Mouse (Mus musculus) brown adipose tissue, adult 24 weeks (tissue): ENCODE data around the gene Taf4. TPM values are rescaled to one million over a fixed set of nuclear protein-coding genes. Genes with fewer than 3 reads are reported as not detected.

Source experiments
- H3K27ac ChIP-seq: fragments of 200-500 bp; replicated peaks from 2 replicates; pipeline ENCODE4 v1.5.1; 2012; ENCODE audit warnings: low read depth, mild to moderate bottlenecking, low read length
- H3K4me1 ChIP-seq: fragments of 200-500 bp; 2 replicates; pipeline ENCODE4 v1.6.1; 2012; ENCODE audit warnings: low read length, mixed read lengths; ENCODE audit not compliant: control insufficient read depth, insufficient read depth, insufficient read length
- H3K4me3 ChIP-seq: fragments of 200-500 bp; 2 replicates; pipeline ENCODE4 v1.5.1; 2012; ENCODE audit warnings: low read depth, mild to moderate bottlenecking, low read length, moderate library complexity; ENCODE audit not compliant: insufficient read depth
- polyA plus RNA-seq: library from polyadenylated mRNA; stranded (reverse); fragments of >200 nt; gene quantifications from 2 replicates; pipeline ENCODE4 v1.2.4, GENCODE M21; 2012; ENCODE audit not compliant: missing spikeins, insufficient read depth, insufficient read length

Gene Taf4
- polyA plus RNA-seq, 1 experiment, result 8.0 TPM

DNA sequence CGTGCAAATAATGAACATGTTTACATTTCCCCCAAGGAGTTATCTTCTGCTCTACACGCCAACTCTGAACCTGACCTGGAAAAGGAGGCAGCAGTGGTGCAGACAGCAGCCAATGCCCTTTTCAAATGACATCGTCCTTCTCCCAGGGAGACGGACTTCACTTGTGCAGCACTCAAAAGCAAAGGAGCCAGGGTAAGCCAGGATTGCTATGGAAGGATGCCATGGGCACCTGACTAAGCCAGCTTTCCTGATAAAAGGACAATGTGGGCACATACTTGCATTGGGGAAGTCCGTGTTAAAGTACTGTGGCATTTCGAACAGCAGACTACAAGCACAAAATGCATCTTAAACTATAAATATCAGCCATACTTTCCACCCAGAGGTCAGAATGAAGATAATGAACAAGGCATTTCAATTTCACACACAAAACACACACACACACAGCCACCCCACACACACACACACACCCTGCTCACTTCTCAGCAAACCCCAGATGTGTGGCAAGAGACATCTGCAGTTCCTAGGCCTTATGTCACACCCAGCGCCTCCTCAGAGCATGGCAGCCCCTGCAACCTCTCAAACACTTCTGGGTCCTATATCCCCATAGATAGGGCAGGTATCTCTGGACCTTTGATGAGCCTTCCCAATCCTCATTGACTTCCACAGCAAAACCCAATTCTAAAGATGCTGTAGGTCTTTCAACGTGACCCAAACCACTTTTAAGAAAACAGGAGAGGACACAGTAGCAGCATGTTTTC, 2.4 kb downstream of the Taf4 start:
- no peak overlapping the region for H3K4me3 ChIP-seq
- peaks cover 27% of the 10 kb centered on the region for H3K4me1 ChIP-seq
- no peak overlapping the region for H3K27ac ChIP-seq

GRCm38 (mm10) chr2:179972406-179972805, 4.0 kb downstream of the Taf4 start:
- Histone ChIP-seq H3K4me3 (no peak overlapping the region), H3K27ac (no peak overlapping the region), H3K4me1 (peaks cover 32% of the 10 kb centered on the region)

DNA sequence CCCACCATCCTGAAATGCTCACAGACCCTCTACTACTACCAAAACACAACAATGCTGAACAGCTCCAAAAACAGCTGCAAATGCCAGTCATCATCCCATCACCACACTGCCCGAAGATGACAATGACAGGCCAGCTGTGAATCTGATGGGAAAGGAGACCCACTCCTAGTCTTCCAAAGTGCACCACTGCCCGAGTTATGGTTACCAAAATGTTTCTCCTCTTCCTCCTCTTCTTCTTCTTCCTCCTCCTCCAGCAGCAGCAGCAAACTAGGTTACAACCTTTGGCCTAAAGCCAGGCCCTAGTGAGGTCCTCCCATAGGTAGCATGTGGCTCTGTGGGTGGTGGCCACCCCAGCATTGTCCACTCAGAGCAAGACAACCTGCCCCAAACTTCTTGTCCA, 4.6 kb downstream of the Taf4 start:
- no peak overlapping the region for H3K27ac ChIP-seq
- no peak overlapping the region for H3K4me3 ChIP-seq
- peaks cover 37% of the 10 kb centered on the region for H3K4me1 ChIP-seq

DNA sequence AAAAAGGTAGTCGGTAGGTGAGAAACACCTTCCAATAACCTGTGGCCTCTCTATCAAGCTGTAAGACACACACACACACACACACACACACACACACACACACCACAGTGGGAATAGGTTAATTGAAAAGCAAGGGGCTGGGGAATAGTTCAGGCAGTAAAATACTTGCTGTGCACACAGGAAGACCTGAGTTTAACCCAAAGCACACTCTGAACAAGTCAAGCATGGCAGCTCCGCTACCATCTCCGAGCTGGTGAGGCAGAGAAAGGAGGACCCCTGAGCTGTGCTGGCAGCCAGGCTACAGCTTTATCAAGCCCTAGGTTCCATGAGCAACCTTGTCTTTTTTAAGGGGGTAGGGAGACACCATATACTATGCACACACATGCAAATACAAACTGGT, 7.3 kb downstream of the Taf4 start:
- Histone ChIP-seq H3K4me1 (peaks cover 47% of the 10 kb centered on the region), H3K27ac (no peak overlapping the region), H3K4me3 (no peak overlapping the region)

DNA sequence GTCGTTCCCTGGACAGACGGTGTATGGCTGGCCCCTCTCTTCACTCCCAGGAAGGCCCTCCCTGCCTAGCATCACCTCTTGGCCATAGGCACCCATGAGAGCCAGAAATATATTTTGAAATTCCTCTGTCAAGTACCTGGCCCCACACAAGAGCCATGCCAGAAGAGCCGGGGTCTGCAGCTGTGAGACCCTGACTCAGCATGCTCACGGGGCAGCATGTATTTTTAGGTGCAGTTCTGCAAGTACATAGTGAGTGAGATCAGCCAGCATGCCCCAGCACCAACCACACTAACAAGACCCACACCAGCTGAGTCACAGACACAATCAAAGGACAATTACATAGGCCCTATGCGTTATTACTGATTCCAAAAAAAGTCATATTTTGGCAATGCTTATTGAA, 8.8 kb downstream of the Taf4 start:
- no peak overlapping the region for H3K27ac ChIP-seq

DNA sequence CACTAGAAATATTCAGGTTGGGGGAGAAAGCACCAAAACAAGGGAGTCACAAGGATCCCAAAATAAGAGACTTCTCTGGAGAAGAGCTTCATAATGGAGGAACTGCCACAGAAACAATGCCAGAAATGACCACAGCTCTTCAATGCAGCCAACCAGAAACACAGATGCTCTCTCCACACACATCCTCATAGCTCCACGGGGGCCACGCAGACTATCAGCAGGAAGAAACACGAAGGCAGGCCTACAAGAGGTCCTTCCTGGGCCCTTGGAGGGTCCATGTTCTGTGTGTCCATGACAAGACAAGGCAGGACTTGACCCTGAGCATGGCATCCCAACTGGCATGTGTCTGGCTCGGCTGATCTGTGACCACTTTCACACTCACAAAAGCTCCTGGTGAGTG, 15.0 kb downstream of the Taf4 start:
- H3K27ac ChIP-seq, result no peak overlapping the region
- peaks cover 44% of the 10 kb centered on the region for H3K4me1 ChIP-seq
- H3K4me3 ChIP-seq, result no peak overlapping the region

More for the DNA sequence above, 8.8 kb downstream of the Taf4 start:
- H3K4me1 ChIP-seq, result peaks cover 44% of the 10 kb centered on the region
- H3K4me3 ChIP-seq, result no peak overlapping the region

GRCm38 (mm10) chr2:179960327-179960726, 16.1 kb downstream of the Taf4 start:
- no peak overlapping the region for H3K4me3 ChIP-seq
- H3K4me1 ChIP-seq, result peaks cover 40% of the 10 kb centered on the region
- no peak overlapping the region for H3K27ac ChIP-seq

- Histone ChIP-seq H3K4me1 (peaks cover 37% of the 10 kb centered on the region), H3K27ac (peak overlapping the region; percentile 82), H3K4me3 (no peak overlapping the region)
Observed at GRCm38 (mm10) chr2:179959391-179959790, 17.1 kb downstream of the Taf4 start.

DNA sequence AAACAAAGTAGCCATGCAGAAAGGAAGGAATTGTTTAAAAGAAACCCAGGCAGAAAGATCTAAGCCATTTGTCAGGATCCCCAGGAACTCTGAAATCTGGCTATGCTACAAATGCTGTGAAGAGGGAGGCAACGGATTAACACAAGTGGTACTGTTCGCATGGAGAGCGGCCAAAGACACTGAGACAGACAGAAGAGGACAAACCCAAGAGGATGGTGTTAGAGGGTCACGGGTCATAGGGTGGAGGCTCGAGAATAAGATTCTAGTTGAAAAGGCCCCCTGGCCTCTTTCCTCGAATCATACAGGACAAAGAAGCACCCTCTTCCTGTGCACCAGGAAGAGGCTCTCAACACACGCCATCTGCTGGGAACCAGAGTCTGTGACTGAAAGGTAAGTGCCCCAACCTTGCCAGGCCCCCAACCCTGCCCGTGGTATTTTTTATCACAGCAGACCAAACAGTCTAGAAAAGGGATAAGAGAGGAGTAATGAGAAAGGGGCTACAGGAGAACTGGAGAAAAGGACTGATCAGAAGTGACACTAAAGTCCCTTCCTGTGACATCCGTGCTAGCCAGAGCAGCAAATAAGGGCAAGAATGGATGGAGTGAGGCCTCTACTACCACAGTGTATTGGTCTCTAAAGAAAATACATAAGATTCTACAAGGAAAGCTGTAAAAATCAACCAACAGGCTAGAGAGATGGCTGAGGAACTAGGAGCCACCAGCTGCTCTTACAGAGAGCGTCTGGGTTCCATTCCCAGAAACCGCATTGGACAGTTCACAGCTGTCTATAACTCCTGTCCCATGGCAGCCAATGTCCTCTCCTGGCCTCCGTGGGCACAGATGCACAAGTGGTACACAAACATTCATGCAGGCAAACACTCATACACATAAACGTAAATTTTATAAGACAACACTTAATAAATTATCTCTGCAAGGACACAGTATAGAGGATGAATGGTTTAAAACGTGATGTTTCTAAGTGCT, 24.6 kb downstream of the Taf4 start:
- Histone ChIP-seq H3K4me1 (peaks cover 30% of the 10 kb centered on the region), H3K4me3 (no peak overlapping the region), H3K27ac (no peak overlapping the region)

GRCm38 (mm10) chr2:179948820-179949219, 27.6 kb downstream of the Taf4 start:
- Histone ChIP-seq H3K4me3 (no peak overlapping the region), H3K4me1 (peaks cover 40% of the 10 kb centered on the region), H3K27ac (no peak overlapping the region)

DNA sequence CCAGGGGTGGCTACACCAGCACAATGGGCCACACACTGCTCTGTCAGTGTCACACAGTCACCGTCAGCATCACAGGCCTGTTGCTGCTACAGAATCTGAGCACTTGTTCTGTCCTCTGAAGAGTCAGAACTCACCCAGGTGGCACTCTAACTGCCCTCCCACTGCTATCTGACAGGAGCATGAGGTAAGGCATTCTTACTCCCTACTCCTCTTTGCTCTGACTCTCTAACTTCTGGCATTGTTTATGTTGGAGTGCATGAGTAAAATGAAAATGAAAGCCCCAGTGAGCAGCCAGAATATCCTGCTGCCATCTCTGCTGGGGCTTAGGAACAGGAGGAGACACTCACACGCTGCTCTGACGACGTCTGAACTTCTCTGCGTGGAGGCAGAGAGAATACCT, 28.8 kb downstream of the Taf4 start:
- H3K27ac ChIP-seq, result no peak overlapping the region
- no peak overlapping the region for H3K4me3 ChIP-seq
- H3K4me1 ChIP-seq, result peaks cover 46% of the 10 kb centered on the region

GRCm38 (mm10) chr2:179946496-179946895, 29.9 kb downstream of the Taf4 start:
- no peak overlapping the region for H3K4me3 ChIP-seq
- no peak overlapping the region for H3K27ac ChIP-seq
- peaks cover 39% of the 10 kb centered on the region for H3K4me1 ChIP-seq

GRCm38 (mm10) chr2:179945051-179945450, 31.4 kb downstream of the Taf4 start:
- Histone ChIP-seq H3K4me3 (no peak overlapping the region), H3K4me1 (peaks cover 39% of the 10 kb centered on the region), H3K27ac (no peak overlapping the region)

DNA sequence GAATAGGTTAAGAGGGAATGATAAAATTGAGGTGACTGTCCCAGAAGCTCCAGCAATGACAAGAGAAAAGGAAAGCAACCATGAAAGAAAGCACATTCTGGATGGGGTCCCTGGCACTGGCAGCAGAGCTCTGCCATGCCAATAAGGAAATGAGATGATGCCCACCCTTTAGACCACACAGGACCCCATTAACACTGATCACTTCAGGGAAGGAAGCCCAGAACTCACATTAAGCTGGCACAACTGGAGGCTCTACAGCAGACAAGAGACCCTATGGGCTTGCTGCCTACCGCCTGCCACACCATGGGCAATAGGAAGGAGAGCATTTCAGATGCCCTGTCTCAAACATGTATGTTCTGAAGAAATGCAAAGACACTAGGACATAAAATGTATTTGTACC, 34.8 kb downstream of the Taf4 start:
- Histone ChIP-seq H3K4me3 (no peak overlapping the region), H3K27ac (no peak overlapping the region), H3K4me1 (peaks cover 25% of the 10 kb centered on the region)

- H3K4me3 ChIP-seq, result no peak overlapping the region
- peaks cover 2% of the 10 kb centered on the region; the same call in 1 of the 2 replicates for H3K4me1 ChIP-seq
- no peak overlapping the region for H3K27ac ChIP-seq
Observed at GRCm38 (mm10) chr2:179937091-179937490, 39.4 kb downstream of the Taf4 start.
